Mouse (Mus musculus): ENCODE measurements around the gene Olfr1134.

- no peak for TF ChIP-seq CTCF (IDR thresholded peaks at IDR 0.05; ENCODE audit: control insufficient read depth, insufficient read depth, low read length)
- no peak for TF ChIP-seq POLR2A (IDR thresholded peaks at IDR 0.05; ENCODE audit: borderline replicate concordance, control insufficient read depth, low read depth, low read length)
Measured at GRCm38 (mm10) chr2:87637435-87637834, 20.8 kb downstream of the Olfr1134 start, which contains the start of gene Olfr1132.
